Mouse (Mus musculus) ES-E14 (cell line): ENCODE results near the gene Acss2. TPM values are rescaled to one million over a fixed set of nuclear protein-coding genes. Genes with fewer than 3 reads are reported as not detected.

Experiments used
- DNase-seq: peaks from one replicate; pipeline ENCODE4 v3.0.0-alpha.2; 2013; ENCODE audit warnings: low read depth, low spot score
- H3K27ac ChIP-seq: 2 replicates; pipeline ENCODE4 v1.5.1; 2012; ENCODE audit warnings: low read depth, mild to moderate bottlenecking, low read length, moderate library complexity, mixed read lengths; ENCODE audit not compliant: poor library complexity, insufficient read depth, severe bottlenecking
- H3K36me3 ChIP-seq: 2 replicates; pipeline ENCODE4 v1.6.1; 2012; ENCODE audit warnings: mild to moderate bottlenecking, low read length, moderate library complexity, mixed read lengths; ENCODE audit not compliant: control insufficient read depth, poor library complexity, insufficient read depth, severe bottlenecking
- H3K4me1 ChIP-seq, 2 experiments: fragments of 150-350 bp in 1 of 2; sonication (generic) in 1 of 2; 2 replicates each; pipeline ENCODE4 v1.6.1; 2012; ENCODE audit warnings: low read length in 2 of 2, mild to moderate bottlenecking in 1 of 2, mixed read lengths in 1 of 2; ENCODE audit not compliant: control insufficient read depth in 2 of 2, insufficient read depth in 2 of 2, poor library complexity in 1 of 2
- H3K4me3 ChIP-seq, 2 experiments: fragments of 150-350 bp in 1 of 2; sonication (generic) in 1 of 2; 2 replicates each; pipeline ENCODE4 v1.5.1; 2012; ENCODE audit warnings: low read length in 2 of 2, low read depth in 1 of 2, mild to moderate bottlenecking in 1 of 2, mixed read lengths in 1 of 2; ENCODE audit not compliant: insufficient read depth in 1 of 2, poor library complexity in 1 of 2, severe bottlenecking in 1 of 2
- H3K9ac ChIP-seq: 2 replicates; pipeline ENCODE4 v1.6.1; 2012; ENCODE audit warnings: low read depth, mild to moderate bottlenecking, low read length, mixed read lengths; ENCODE audit not compliant: poor library complexity, insufficient read depth, severe bottlenecking
- H3K9me3 ChIP-seq: fragments of 150-350 bp; sonication (generic); 2 replicates; pipeline ENCODE4 v1.6.1; 2012; ENCODE audit warnings: low read depth, mild to moderate bottlenecking, low read length; ENCODE audit not compliant: control insufficient read depth, insufficient read depth
- CHD2 ChIP-seq: IDR thresholded peaks from 2 replicates; pipeline ENCODE4 v1.6.1; 2014; ENCODE audit warnings: mild to moderate bottlenecking, low read depth, low read length, inconsistent platforms
- HCFC1 ChIP-seq: IDR thresholded peaks from 2 replicates; pipeline ENCODE4 v1.6.1; 2012; ENCODE audit warnings: low read length, inconsistent platforms, borderline replicate concordance; ENCODE audit not compliant: insufficient read depth
- MAFK ChIP-seq: IDR thresholded peaks from 2 replicates; pipeline ENCODE4 v1.6.1; 2014; ENCODE audit warnings: mild to moderate bottlenecking, low read depth, low read length, inconsistent platforms; ENCODE audit not compliant: insufficient read depth
- ZC3H11A ChIP-seq: IDR thresholded peaks from 2 replicates; pipeline ENCODE4 v1.6.1; 2012; ENCODE audit warnings: low read depth, mild to moderate bottlenecking, inconsistent platforms, low read length, borderline replicate concordance
- ZNF384 ChIP-seq: IDR thresholded peaks from 2 replicates; pipeline ENCODE4 v1.6.1; 2012; ENCODE audit warnings: low read depth, low read length, inconsistent platforms
- in situ Hi-C, 2 experiments: fragments of 600-800 bp; cut with MboI; formaldehyde crosslinking; loops; one replicate each; pipeline ENCODE4 v1.15.1; 2025; ENCODE audit warnings: low sequenced_read_pairs in 2 of 2, inconsistent platforms in 1 of 2; ENCODE audit not compliant: unreplicated experiment in 2 of 2
- total RNA-seq: library from RNA; depleted of rRNA; stranded (reverse); fragments of 300-350 nt; gene quantifications from 2 replicates; pipeline ENCODE4 v1.2.3, GENCODE M21; 2012

Gene Acss2
- total RNA-seq, 1 experiment, result 5.3 TPM

GRCm38 (mm10) chr2:155507721-155508470 lies 9.9 kb upstream of the Acss2 start:
- Histone ChIP-seq H3K4me1 (peaks cover 0 to 11% of the 10 kb centered on the region in 2 experiments; a peak in 1 of 4 replicates), H3K4me3 (no peak overlapping the region), H3K27ac (no peak overlapping the region), H3K9ac (no peak overlapping the region), H3K9me3 (no peaks in the 10 kb centered on the region), H3K36me3 (no peaks in the 10 kb centered on the region)
- no peak for DNase-seq
- no peak for TF ChIP-seq CHD2
- TF ChIP-seq MAFK, result no peak
- TF ChIP-seq HCFC1, result no peak
- in situ Hi-C loops, result loop anchor here in 1 of 2 experiments (10.0 kb wide), 1 partner anchor 267 kb away; the partner anchor contains the start of gene Mmp24

DNA sequence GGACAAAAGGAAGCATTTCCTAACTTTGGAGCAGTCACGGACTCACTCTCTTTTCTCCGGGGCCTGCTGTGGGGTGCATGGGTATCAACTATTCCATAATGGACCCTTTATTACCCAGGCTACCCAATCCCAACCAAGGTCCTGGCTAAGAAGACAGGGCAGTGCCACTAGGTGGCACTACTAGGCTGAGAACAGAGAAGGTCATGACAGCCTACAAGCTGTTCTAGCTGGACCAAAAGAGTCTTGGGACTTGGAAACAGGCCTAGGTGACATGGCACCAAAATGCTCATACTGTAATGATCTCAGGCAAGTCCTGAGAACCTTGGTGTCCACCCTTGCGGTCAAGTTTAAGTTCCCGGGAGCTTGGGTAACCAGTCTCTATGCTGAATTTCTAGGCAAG lies 5.3 kb upstream of the Acss2 start:
- in situ Hi-C loops, result loop anchor here (10.0 kb wide), 2 partner anchors 102 to 242 kb away; partner anchors contain the start of genes Myh7b (in 1 of the 2) and Procr (in 1 of the 2)
- Histone ChIP-seq H3K9ac (no peak overlapping the region), H3K4me3 (no peak overlapping the region), H3K27ac (no peak overlapping the region), H3K36me3 (no peaks in the 10 kb centered on the region), H3K4me1 (peaks cover 0 to 9% of the 10 kb centered on the region in 2 experiments; a peak in 1 of 4 replicates), H3K9me3 (no peaks in the 10 kb centered on the region)
- DNase-seq, result peak; percentile 66
- no peak for TF ChIP-seq MAFK
- TF ChIP-seq ZC3H11A, result peak; percentile 66; the same call in 1 of the 2 replicates

- Histone ChIP-seq H3K27ac (no peak overlapping the region), H3K9ac (no peak overlapping the region), H3K4me1 (peaks cover under 1 to 7% of the 10 kb centered on the region in 2 experiments; a peak in 1 of 4 replicates), H3K9me3 (no peaks in the 10 kb centered on the region), H3K36me3 (no peaks in the 10 kb centered on the region), H3K4me3 (no peak overlapping the region)
- TF ChIP-seq ZC3H11A, result no peak
- no peak for TF ChIP-seq HCFC1
- TF ChIP-seq CHD2, result no peak
- no peak for DNase-seq
- in situ Hi-C loops, result loop anchor here (10.0 kb wide), 2 partner anchors 101 to 241 kb away; partner anchors contain the start of genes Myh7b (in 1 of the 2) and Procr (in 1 of the 2)
Measured at GRCm38 (mm10) chr2:155513543-155513942, 4.2 kb upstream of the Acss2 start.

- DNase-seq, result no peak
- Histone ChIP-seq H3K9me3 (no peaks in the 10 kb centered on the region), H3K36me3 (no peaks in the 10 kb centered on the region), H3K4me1 (peaks cover 1 to 6% of the 10 kb centered on the region in 2 experiments; a peak in 2 of 4 replicates), H3K9ac (peak overlapping the region; percentile 34), H3K4me3 (peak overlapping the region; percentile 35 to 49; a peak in 3 of 4 replicates), H3K27ac (no peak overlapping the region)
- no peak for TF ChIP-seq ZNF384
- no peak for TF ChIP-seq CHD2
- no peak for TF ChIP-seq HCFC1
- TF ChIP-seq MAFK, result no peak
- TF ChIP-seq ZC3H11A, result no peak
- in situ Hi-C loops, result loop anchor here (5.0 to 10.0 kb wide), 3 partner anchors 100 to 240 kb away; partner anchors contain the start of genes Myh7b (in 1 of the 2) and Procr (in 1 of the 2)
Measured at GRCm38 (mm10) chr2:155514666-155515065, 3.1 kb upstream of the Acss2 start.

DNA sequence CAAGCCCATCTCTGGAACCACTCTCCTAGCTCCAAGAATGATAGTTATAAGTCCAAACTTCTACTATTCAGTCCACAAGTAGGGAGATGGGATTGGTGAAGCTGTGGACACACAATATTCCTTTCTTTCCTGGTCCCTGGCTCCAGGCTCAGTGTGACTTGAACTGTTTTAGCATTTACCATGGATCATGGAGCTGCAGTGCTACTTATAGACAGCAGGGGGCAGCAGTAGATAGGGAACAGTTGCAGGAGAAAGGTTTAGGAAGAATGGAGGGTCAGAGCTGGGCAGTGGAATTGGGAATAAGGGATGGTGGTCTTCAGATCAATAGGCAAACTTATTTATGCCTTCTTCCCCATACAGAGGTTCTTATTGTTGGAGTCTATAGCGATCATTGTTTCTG lies 1.8 kb upstream of the Acss2 start:
- Histone ChIP-seq H3K4me3 (no peak overlapping the region), H3K9ac (no peak overlapping the region), H3K4me1 (peaks cover 1 to 5% of the 10 kb centered on the region in 2 experiments; a peak in 2 of 4 replicates), H3K9me3 (no peaks in the 10 kb centered on the region), H3K27ac (no peak overlapping the region), H3K36me3 (no peaks in the 10 kb centered on the region)
- TF ChIP-seq CHD2 (no peak), ZC3H11A (peak; percentile 59; the same call in 1 of the 2 replicates)
- in situ Hi-C loops, result loop anchor here (5.0 to 10.0 kb wide), 3 partner anchors 99 to 239 kb away; partner anchors contain the start of genes Myh7b (in 1 of the 2) and Procr (in 1 of the 2)
- DNase-seq, result no peak
